Mouse (Mus musculus): ENCODE data around the gene L3mbtl3. TPM values are rescaled to one million over a fixed set of nuclear protein-coding genes. Genes with fewer than 3 reads are reported as not detected.

L3mbtl3 gene
- 12.2 and 12.9 TPM in 2 replicates for polyA plus RNA-seq (2016; fragmentation: Nextera tagmentation; extraction: Ambion mirVana)

DNA sequence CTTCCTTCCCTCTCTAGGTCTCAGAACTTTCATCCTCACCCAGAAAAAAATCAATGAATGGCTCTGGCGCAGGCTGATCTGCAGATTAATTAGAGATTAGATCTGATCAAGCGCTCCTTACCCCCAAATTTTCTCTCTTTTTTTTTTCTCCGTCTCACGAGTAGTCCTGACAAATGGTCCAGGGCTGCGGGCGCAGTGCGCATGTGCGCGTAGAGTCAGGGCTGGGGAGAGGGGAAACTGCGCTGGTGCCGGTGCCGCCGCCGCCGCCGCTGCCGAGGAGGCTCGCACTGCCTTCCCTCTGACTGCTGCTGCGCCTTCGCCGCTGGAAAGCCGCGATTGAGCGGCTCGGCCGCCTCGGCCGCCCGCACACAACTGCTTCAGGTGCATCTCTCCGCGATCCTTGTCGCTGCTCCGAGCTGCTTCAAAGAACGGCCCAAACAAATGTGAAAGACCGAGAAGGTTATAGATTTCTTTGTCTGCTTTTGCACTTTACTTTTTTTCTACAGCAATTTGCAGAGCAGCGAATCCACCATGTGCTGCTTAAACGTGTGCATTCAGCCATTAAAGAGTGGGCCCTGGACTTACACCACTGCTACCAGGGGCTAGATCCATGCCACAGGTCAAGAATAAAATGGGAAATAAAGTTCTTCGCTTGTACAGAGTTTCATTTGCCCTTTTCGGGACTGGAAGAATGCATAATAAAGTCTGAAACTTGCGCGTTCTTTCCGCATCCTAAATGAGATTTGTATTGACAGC lies at the start of gene L3mbtl3:
L3mbtl3 (minus strand) TSS at position 182 of the 756 bp plus-strand sequence.
- ATAC-seq (ENCODE audit: insufficient number of reproducible peaks, low FRiP score) = peak; percentile 62; the same call in 1 of the 2 replicates
- H3K36me3 ChIP-seq = no peaks in the 10 kb centered on the region
- 2% methylated on average over 37 of the region's 42 CpGs for WGBS

DNA sequence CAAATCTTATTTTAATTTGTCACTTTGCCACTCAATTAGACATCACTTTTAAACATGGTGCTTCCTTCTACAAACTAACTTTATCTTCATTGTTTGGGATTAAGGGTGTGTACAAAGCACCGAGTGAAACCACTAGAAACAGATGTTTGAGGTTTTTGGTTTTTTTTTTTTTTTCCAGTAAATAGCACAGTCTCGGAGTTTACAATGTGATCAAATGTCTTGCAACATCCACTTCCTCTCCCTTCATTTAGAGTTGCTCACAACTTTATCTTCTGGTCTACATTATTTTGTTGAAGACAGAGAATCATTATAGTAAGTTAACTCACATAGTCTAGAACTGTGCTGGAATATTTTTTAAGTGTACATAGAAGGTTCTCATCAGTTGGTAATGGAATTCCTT lies 45.4 kb upstream of the L3mbtl3 start:
- ATAC-seq (ENCODE audit: insufficient number of reproducible peaks, low FRiP score) = no peak
- WGBS = 64% methylated on average over 2 of the region's 2 CpGs
- Histone ChIP-seq H3K4me1 (replicated peaks) (no peaks in the 10 kb centered on the region), H3K9ac (no peak overlapping the region), H3K4me2 (no peak overlapping the region), H3K27me3 (replicated peaks) (no peaks in the 10 kb centered on the region), H3K36me3 (no peaks in the 10 kb centered on the region), H3K4me3 (no peak overlapping the region), H3K9me3 (replicated peaks) (no peaks in the 10 kb centered on the region), H3K27ac (ENCODE audit: poor library complexity, severe bottlenecking) (no peak overlapping the region)

More for the DNA sequence above, at the start of gene L3mbtl3:
- Histone ChIP-seq H3K4me2 (peak within 1 kb of the TSS; percentile 84), H3K27me3 (replicated peaks) (no peaks in the 10 kb centered on the region), H3K27ac (ENCODE audit: poor library complexity, severe bottlenecking) (peak within 1 kb of the TSS; percentile 92), H3K4me3 (peak within 1 kb of the TSS; percentile 97), H3K9ac (peak within 1 kb of the TSS; percentile 94), H3K4me1 (replicated peaks) (peaks cover 15% of the 10 kb centered on the region), H3K9me3 (replicated peaks) (no peaks in the 10 kb centered on the region)

DNA sequence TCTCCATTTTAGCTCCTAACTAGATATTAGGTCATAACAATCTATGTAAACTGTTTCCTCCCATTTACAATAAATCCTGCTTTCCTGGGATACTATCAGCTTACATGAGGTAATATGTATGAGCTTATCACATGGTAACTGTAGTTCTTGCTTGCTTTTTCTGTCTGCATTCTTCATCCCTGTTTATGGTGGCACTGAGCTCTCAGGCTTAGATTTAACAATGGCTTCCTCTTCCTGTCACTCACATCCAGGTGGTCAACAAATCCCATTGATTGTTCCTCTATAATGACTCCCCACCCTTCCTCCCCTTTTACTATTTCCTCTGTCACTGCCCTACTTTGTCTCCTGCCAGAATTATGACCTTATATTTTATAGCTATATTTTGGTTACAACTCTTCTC lies 12.9 kb upstream of the L3mbtl3 start:
- H3K4me2 ChIP-seq = no peak overlapping the region
- H3K9ac ChIP-seq = no peak overlapping the region
- H3K27me3 ChIP-seq (replicated peaks) = no peaks in the 10 kb centered on the region
- ATAC-seq (ENCODE audit: insufficient number of reproducible peaks, low FRiP score) = no peak
- no peak overlapping the region for H3K27ac ChIP-seq (ENCODE audit: poor library complexity, severe bottlenecking)
- H3K9me3 ChIP-seq (replicated peaks) = no peaks in the 10 kb centered on the region
- H3K4me1 ChIP-seq (replicated peaks) = no peaks in the 10 kb centered on the region
- H3K4me3 ChIP-seq = no peak overlapping the region
- no peaks in the 10 kb centered on the region for H3K36me3 ChIP-seq

DNA sequence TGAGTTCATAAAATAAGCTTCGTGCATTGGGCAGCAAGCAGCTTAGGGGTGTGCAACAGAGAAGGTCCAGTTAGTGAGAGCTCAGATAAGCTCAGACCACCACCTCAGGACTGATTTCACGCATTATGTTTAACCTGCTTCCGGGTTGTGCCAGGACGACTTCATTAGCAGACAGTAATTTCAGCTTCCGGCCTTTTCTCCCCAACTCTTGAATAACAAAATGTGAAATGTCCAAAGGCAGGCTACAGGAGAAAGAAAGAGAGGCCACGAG lies 1.5 kb upstream of the L3mbtl3 start:
- H3K4me1 ChIP-seq (replicated peaks) = peaks cover 7% of the 10 kb centered on the region
- no peak for ATAC-seq (ENCODE audit: insufficient number of reproducible peaks, low FRiP score)
- no peaks in the 10 kb centered on the region for H3K9me3 ChIP-seq (replicated peaks)
- no peak overlapping the region for H3K9ac ChIP-seq
- H3K4me3 ChIP-seq = no peak overlapping the region
- H3K4me2 ChIP-seq = no peak overlapping the region
- no peaks in the 10 kb centered on the region for H3K36me3 ChIP-seq
- WGBS = 85% methylated on average over 6 of the region's 6 CpGs
- no peak overlapping the region for H3K27ac ChIP-seq (ENCODE audit: poor library complexity, severe bottlenecking)
- no peaks in the 10 kb centered on the region for H3K27me3 ChIP-seq (replicated peaks)

DNA sequence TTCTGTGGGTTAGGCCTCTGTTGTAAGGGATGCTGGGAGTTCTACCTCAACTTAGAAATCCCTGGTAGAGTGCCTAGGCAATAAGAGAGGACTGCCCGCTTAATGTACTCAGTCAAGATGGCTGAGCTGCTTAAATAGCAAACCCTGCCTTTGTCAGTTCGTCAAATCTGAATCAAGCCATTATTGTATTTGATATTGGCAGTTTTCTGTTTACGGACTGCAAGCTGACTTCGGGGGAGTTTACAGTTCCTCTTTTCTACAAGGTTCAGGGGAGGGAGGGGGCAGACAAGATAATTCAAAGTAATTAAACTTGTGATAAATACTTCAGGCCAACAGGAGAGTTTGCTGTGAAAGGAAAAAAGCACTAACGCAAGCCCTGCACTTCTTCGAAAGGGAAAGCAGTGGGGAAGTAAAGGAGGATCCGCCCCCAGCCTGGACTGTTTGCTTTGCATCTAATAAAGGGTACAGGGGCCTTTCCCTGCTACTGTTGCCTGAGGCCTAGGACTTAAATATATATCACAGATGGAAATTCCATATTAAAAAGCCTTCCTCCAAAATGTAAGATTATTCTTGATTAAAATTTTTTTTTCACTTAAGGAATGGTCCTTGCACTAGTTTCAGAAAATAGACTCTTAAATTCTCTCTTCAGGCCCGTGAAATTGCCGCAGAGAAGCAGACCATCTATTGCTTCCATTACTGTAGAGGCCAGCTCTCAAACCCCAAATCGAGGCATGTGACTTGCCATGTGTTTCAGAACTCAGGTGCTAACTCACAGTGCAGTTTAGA lies 968 bp upstream of the L3mbtl3 start:
- H3K27ac ChIP-seq (ENCODE audit: poor library complexity, severe bottlenecking) = no peak overlapping the region; the same call in 1 of the 2 replicates

DNA sequence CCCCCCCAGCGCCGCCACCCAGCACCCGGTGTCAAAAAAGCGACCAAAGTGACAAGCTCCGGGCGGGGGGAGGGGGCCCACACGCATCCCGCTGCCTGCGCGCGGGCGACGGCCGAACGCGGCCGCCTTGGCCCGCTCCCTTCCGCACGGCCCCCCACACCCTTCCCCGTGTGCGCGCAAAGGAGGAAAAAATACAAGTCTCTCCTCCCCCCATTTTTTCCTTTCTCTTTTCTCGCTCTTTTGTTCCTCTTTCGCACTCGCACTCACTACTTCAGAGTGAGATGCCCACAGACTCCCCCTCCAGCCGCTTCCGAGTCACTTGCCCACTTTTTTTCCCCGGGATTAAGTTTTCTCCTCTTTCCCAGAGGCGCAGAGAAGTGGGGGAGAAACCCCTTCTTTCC lies 420 bp downstream of the L3mbtl3 start:
- no peaks in the 10 kb centered on the region for H3K36me3 ChIP-seq
- no peaks in the 10 kb centered on the region for H3K27me3 ChIP-seq (replicated peaks)
- H3K27ac ChIP-seq (ENCODE audit: poor library complexity, severe bottlenecking) = peak overlapping the region; percentile 92
- peak overlapping the region; percentile 94 for H3K9ac ChIP-seq
- no peaks in the 10 kb centered on the region for H3K9me3 ChIP-seq (replicated peaks)
- peaks cover 15% of the 10 kb centered on the region for H3K4me1 ChIP-seq (replicated peaks)
- 1% methylated on average over 17 of the region's 30 CpGs for WGBS
- H3K4me2 ChIP-seq = peak overlapping the region; percentile 84
- ATAC-seq (ENCODE audit: insufficient number of reproducible peaks, low FRiP score) = peak; percentile 51; the same call in 1 of the 2 replicates
- H3K4me3 ChIP-seq = peak overlapping the region; percentile 97

More for the DNA sequence above, 968 bp upstream of the L3mbtl3 start:
- H3K27me3 ChIP-seq (replicated peaks) = no peaks in the 10 kb centered on the region
- no peaks in the 10 kb centered on the region for H3K36me3 ChIP-seq
- ATAC-seq (ENCODE audit: insufficient number of reproducible peaks, low FRiP score) = no peak
- H3K9me3 ChIP-seq (replicated peaks) = no peaks in the 10 kb centered on the region
- H3K4me2 ChIP-seq = peak overlapping the region; percentile 84
- H3K4me3 ChIP-seq = peak overlapping the region; percentile 97
- 48% methylated on average over 10 of the region's 10 CpGs for WGBS
- peaks cover 8% of the 10 kb centered on the region for H3K4me1 ChIP-seq (replicated peaks)
- peak overlapping the region; percentile 94 for H3K9ac ChIP-seq

DNA sequence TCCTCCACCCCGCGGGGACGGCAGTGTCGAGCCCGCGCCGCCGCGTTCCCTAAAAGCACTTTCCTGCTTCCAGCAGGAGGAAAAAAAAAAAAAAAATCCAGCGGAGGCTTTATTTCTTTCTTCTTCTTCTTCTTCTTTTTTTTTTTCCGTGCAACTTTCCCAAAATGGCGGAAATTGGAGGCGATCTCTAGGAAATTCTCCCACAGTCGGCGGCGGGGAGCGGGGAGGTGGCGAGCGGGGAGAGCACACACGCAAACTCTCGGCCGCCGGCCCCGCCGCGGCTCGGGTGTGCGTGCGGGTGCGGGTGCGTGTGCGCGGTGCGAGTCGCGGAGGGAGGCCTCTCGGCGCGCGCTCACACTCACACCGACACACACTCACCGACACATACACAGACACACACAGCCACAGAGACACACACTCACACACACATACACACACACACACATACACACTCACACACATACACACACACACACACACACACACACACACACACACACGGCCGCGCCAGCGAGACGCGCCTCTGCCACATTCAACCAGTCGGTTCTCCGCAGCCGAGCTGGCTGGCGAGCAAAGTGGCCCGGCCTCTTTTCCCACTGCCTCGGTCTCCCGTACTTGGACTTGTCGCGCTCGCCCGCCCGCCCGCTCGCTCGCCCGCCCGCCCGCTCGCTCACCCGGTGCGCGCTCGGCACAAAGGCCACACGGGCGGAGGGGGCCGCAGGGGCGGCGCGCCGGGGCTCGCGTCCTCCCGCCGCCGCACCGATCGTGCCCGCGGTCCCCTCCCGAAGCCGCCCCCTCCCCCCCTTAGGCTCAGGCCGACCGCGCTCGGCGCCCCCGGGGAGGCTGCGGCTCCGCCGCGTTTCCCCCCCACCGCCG lies 1.1 kb downstream of the L3mbtl3 start:
- Histone ChIP-seq H3K9me3 (replicated peaks) (no peaks in the 10 kb centered on the region), H3K9ac (peak overlapping the region; percentile 94), H3K27me3 (replicated peaks) (no peaks in the 10 kb centered on the region), H3K36me3 (no peaks in the 10 kb centered on the region), H3K4me3 (peak overlapping the region; percentile 97), H3K27ac (ENCODE audit: poor library complexity, severe bottlenecking) (peak overlapping the region; percentile 92), H3K4me1 (replicated peaks) (peaks cover 15% of the 10 kb centered on the region), H3K4me2 (peak overlapping the region; percentile 84)
- peak; percentile 58 for ATAC-seq (ENCODE audit: insufficient number of reproducible peaks, low FRiP score)
- under 1% methylated on average over 74 of the region's 101 CpGs for WGBS

DNA sequence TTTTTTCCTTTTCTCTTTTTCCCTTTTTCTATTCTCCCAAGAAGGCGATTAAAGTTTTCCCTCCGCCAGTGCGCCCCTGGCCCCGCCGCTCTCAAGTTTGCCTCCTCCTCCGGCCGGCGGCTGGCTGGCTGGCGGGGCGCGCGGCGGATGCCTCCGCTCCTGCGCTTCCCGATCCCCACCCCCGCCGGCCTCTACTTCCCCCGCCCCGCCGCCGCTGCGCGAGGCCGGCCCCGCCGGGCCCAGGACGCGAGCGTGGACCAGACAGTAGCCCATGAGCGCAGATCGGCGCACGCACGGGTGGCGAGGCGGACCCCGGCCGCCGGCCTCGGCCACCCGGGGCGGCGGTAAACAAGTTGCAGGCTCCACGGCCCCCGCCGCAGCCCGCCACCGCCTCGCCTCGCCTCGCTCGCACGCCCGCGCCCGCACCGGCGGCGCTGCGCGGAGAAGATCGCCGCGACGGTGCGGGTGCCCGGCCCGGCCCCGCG lies 1.8 kb downstream of the L3mbtl3 start:
- under 1% methylated on average over 71 of the region's 71 CpGs for WGBS
- peak overlapping the region; percentile 97 for H3K4me3 ChIP-seq
- H3K4me2 ChIP-seq = peak overlapping the region; percentile 84
- ATAC-seq (ENCODE audit: insufficient number of reproducible peaks, low FRiP score) = peak; percentile 56; the same call in 1 of the 2 replicates
- no peaks in the 10 kb centered on the region for H3K9me3 ChIP-seq (replicated peaks)
- peaks cover 15% of the 10 kb centered on the region for H3K4me1 ChIP-seq (replicated peaks)
- no peaks in the 10 kb centered on the region for H3K27me3 ChIP-seq (replicated peaks)
- H3K9ac ChIP-seq = peak overlapping the region; percentile 94
- H3K27ac ChIP-seq (ENCODE audit: poor library complexity, severe bottlenecking) = peak overlapping the region; percentile 92
- no peaks in the 10 kb centered on the region for H3K36me3 ChIP-seq

DNA sequence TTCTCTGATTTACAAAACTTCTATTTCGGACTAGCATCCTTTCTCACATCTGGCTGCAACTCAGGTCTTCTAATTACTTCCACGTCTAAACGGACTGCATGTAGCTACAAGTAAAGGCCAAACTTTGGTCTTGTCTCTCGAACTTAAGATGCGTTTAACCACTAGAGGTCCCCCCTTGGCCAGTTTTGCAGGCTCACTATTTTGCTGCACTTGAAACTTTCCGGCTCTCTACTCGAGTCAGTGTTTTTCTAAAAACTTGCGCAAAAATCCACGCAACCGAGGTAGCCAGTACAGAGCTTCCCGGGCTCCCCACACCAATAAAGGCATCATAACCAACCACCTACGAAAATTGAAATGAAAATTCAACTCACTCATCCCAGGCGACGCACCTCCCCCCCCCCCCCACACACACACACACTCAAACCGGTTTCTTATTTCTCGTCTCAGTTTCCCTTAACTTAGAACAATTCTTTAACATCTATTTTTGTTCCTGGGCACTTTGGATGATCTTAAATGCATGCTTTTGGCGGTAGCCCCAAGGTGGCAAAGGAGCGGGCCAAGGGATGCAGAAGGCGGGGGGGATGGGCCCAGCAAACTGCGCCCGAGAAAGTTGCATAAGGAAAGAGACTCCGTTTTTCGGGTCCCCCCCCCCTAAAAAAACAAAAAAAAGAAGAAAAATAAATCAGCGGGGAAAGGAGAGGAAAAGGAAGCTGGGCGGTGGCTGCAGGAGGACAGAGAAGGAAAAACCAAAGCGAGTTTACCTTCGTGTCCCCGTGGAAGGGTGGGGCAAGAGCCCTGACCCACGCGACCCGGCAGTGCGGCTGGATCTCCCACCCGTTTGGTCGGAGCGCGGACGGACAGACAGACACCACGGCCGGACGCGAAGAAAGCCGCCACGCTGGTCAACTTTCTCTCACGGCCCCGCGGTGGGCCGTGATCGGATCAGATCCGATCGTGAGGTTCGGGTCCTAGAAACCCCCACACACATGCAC lies 2.5 kb downstream of the L3mbtl3 start:
- ATAC-seq (ENCODE audit: insufficient number of reproducible peaks, low FRiP score) = no peak
- H3K27ac ChIP-seq (ENCODE audit: poor library complexity, severe bottlenecking) = peak overlapping the region; percentile 92
- WGBS = under 1% methylated on average over 51 of the region's 51 CpGs
- peak overlapping the region; percentile 94 for H3K9ac ChIP-seq
- peaks cover 15% of the 10 kb centered on the region for H3K4me1 ChIP-seq (replicated peaks)
- H3K36me3 ChIP-seq = no peaks in the 10 kb centered on the region
- H3K27me3 ChIP-seq (replicated peaks) = no peaks in the 10 kb centered on the region
- peak overlapping the region; percentile 84 for H3K4me2 ChIP-seq
- H3K9me3 ChIP-seq (replicated peaks) = no peaks in the 10 kb centered on the region
- H3K4me3 ChIP-seq = peak overlapping the region; percentile 97

DNA sequence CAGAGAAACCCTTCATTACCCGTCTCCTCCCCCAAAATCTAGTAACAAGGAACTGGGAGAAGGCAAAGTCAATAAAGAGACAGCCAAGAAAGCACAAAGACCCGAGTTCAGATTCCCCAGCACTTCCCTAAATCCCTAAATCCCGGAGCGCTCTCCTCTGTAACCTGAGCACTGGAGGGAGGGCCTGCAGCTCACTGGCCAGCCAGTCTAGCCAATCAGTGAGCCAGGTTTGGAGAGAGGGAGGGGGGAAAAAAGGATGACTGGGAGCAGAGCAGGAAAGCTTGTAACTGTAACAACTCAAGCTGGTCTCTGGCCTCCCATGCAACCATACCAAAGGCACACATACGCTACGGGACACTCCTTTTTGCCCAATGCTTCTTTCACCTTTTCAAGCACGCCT lies 4.4 kb downstream of the L3mbtl3 start:
- Histone ChIP-seq H3K4me2 (no peak overlapping the region), H3K36me3 (peaks cover 7% of the 10 kb centered on the region; the same call in 1 of the 2 replicates), H3K9me3 (replicated peaks) (no peaks in the 10 kb centered on the region), H3K27me3 (replicated peaks) (no peaks in the 10 kb centered on the region), H3K4me1 (replicated peaks) (peaks cover 11% of the 10 kb centered on the region), H3K4me3 (no peak overlapping the region), H3K9ac (no peak overlapping the region), H3K27ac (ENCODE audit: poor library complexity, severe bottlenecking) (no peak overlapping the region)
- 55% methylated on average over 7 of the region's 7 CpGs for WGBS
- ATAC-seq (ENCODE audit: insufficient number of reproducible peaks, low FRiP score) = no peak

Measured in heart, embryonic 12.5 days (tissue).